Mouse (Mus musculus) 416B (cell line): ENCODE results near the gene Olfr1141.

Source experiments
- DNase-seq: peaks from one replicate; pipeline ENCODE4 v3.0.0; 2011; ENCODE audit warnings: low read depth

Gene Olfr1141

DNA sequence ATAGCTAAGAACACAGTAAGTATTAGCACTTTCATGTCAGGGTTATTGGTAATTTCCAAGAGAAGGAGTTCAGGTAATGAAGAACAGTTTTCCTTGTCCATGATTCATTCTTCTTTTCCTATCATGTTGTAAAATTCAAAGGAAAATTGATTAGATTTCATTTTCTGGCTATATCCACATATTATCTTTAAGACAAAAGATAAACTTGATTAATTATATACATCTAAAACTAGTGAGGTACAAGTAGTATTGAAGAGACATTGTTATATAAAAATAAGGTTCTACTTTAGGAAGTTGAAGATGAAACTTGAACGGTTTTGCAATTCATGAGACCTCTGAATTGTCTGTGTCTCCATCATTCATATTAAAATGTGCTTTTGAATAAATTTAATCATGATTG, at the start of gene Olfr1141:
Olfr1141 (minus strand) TSS at position 101 of the 400 bp plus-strand sequence.
- no peak for DNase-seq

DNA sequence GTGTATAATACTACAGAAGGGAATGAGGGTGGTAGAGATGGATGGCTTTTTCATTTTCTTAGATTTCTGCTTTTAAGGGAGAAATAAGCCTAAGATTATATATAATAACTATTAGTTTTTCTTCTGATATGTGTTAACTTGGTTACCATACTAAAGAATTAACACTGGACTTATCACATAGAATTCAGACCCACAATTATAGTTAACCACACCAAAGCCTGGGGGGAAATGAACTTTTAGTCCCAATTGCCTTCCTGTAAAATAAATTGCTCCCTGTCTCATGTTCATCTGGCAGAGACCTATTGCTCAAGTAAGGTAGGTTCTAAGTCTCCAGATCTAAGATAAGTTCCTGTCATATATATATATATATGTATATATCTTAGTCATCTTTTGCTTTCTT, 46.5 kb upstream of the Olfr1141 start, which contains the start of gene Olfr1143:
Olfr1143 (plus strand) TSS at position 301 of the 400 bp plus-strand sequence.
- DNase-seq: no peak

GRCm38 (mm10) chr2:87779183-87779582, 25.4 kb upstream of the Olfr1141 start, which contains the start of gene Olfr152:
TSS of gene Olfr152 (plus strand) at chr2:87779483.
- DNase-seq: no peak

DNA sequence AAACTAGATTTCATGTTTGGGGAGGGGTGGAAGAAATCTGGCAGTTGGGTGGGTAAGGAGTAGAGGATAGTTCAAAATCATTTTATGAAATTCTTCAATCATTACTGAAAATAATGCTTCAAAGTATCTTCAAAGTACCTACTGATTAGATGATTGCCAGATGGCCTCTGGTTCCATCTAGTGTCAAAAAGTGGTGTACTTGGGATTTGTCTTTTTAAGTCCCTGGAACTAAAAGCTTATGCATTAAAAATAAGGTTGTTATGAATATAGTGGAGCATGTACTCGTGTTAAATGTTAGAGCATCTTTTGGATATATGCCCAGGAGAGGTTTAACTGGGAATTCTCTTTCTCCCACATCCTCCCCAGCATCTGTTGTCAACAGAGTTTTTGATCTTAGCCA, 22.4 kb upstream of the Olfr1141 start:
- DNase-seq: peak; percentile 3

DNA sequence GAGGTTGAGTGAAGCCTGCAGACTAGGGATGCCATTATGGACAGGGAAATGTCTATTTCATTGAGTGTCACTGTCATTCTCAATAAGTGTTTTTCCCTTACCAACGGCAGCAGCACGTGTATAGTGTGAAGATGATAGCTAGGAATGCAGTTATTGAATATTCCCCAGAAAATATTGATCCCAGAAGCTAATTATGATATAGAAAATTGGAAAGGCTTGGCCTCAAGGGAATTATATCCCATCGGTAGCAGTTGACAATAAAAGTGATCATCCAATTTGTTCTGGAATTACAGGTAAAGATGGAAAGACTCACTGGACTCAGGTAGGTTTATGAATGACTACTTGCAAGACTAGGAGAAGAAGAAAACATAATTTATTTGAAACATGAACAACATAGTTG, 10.3 kb downstream of the Olfr1141 start, which contains the start of gene Olfr1140:
Olfr1140 (plus strand) TSS at position 301 of the 400 bp plus-strand sequence.
- DNase-seq: no peak

DNA sequence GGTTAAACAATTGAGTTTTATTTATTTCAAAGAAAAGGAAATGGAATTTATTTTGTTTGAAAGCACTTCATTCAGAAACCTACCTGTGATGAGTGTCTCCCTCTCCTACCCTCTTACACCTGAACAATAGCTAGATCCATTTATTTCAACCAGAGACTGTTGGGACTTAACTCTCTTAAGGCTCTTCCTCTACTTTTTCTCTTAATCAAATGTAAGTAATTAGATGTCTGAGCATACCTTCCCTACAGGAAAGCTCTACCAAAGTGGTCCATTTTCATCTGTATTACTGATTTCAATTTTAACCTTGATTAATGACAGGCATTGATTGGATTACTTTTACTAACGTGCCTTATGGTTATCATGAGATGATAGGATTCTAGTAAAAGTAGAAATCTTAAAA, 13.9 kb downstream of the Olfr1141 start, which contains the start of gene Olfr1138:
Olfr1138 (minus strand) TSS at position 101 of the 400 bp plus-strand sequence.
- no peak for DNase-seq

DNA sequence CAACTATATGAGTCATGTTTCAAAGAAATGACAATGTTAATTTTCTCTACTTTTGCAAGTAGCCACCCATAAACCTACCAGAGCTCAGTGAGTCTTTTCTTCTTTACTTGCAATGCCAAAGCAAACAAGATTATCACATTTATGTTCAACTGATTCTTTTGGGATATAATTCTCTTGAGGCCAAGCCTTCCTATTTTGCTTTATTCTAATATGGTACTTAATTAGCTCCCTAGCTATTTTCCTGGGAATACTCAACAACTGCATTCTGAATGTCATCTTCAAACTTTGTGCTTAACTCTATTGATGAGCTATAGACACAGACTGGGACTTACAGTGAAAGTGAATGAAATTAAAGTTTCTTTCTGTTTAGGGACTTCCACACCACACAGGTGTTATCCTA, 40.7 kb downstream of the Olfr1141 start, which contains the start of gene Olfr1137:
Olfr1137 (minus strand) TSS at position 101 of the 400 bp plus-strand sequence.
- DNase-seq: no peak
